Mouse (Mus musculus): ENCODE measurements at regions not wholly inside any gene's neighbourhood (a gene's known extent, or its start where the extent isn't known, plus 50 kb on each side); places are given as distances from the start of the nearest gene placed in this dataset.
A peak's percentile ranks its signal among the peaks of the same experiment; 100 is the strongest.

- peak; percentile 28 to 46 for DNase-seq
Observed at GRCm38 (mm10) chr6:58752496-58752895, 78.8 kb upstream of the Herc3 start.

DNA sequence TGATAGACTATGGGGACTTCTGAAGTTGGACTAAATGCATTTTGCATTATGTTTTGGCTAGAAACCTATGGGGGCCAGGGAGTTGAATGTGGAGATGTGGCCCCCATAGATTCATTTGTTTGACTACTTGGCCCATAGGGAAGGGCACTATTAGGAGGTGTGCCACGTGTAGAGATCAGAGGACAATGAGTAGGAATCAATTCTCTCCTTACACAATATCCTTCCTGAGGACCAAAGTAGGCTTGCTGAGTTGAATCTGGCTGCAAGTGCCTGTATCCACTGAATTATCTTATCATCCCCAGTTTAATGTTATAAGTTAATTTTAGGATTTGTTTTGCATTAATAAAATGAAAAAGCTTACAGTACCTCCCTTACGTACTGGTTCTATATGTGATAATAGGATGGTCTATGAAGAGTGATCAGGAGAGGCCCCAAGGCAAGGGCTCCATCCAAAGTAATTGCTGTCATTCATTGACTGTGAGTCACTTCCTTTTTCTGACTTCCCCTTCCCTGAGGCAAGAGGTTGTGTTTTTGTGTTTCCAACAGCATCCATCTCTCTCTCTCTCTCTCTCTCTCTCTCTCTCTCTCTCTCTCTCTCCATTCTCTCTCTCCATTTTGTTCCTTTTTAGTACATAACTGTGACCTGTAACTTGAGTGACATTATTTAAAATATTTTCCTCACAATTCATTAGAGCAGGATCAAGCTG, 74.8 kb upstream of the Herc3 start:
- DNase-seq: no peak

DNA sequence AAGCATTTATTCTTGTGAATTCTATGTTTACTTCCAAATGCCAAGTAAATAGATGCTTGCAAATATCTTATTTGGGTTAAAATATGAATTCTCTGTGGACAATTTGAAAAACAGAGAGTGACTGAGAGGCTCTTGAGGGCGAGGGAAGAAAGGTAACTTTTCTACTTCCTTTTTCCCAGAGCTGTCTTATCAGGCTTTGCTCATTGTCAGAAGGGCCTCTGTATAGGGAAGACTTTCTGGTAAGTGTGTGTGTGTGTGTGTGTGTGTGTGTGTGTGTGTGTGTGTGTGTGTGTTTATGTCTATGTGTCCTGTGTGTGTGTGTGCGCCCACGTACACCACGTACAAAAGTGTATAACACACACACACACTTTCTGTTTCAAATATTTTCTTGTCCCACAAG, 73.9 kb upstream of the Herc3 start:
- no peak for DNase-seq

- DNase-seq: peak; percentile 48 to 82
Observed at GRCm38 (mm10) chr6:58770654-58771218, 60.5 kb upstream of the Herc3 start.

GRCm38 (mm10) chr6:58772014-58772413, 59.3 kb upstream of the Herc3 start:
- peak; percentile 52 to 56 for DNase-seq
